Mouse (Mus musculus) hindbrain, embryonic 14.5 days (tissue): ENCODE data around the gene Fer. TPM values are rescaled to one million over a fixed set of nuclear protein-coding genes. Genes with fewer than 3 reads are reported as not detected.

Source experiments
- ATAC-seq: fragments of 200-750 bp; cut with Nextera tagmentation; 2 replicates; pipeline ENCODE4 v1.8.0; 2017; ENCODE audit warnings: moderate number of reproducible peaks, mild to moderate bottlenecking, moderate TSS enrichment, moderate library complexity; ENCODE audit not compliant: low FRiP score
- DNase-seq: peaks from one replicate; pipeline ENCODE4 v3.0.0-alpha.2; 2015; ENCODE audit warnings: low spot score
- H3K27ac ChIP-seq: fragments of 300-500 bp; sonication (generic); 2 replicates; pipeline ENCODE4 v1.5.1; 2014; ENCODE audit warnings: mild to moderate bottlenecking, moderate library complexity
- H3K27me3 ChIP-seq: fragments of 300-500 bp; sonication (generic); 2 replicates; pipeline ENCODE4 v1.6.1; 2014; ENCODE audit warnings: mild to moderate bottlenecking, low read length, mixed read lengths; ENCODE audit not compliant: control insufficient read depth, insufficient read depth
- H3K36me3 ChIP-seq: fragments of 300-500 bp; sonication (generic); replicated peaks from 2 replicates; pipeline ENCODE4 v1.6.1; 2014; ENCODE audit not compliant: control insufficient read depth, insufficient read depth
- H3K4me1 ChIP-seq: fragments of 300-500 bp; sonication (generic); replicated peaks from 2 replicates; pipeline ENCODE4 v1.6.1; 2014; ENCODE audit warnings: antibody characterized with exemption, low read length, mixed read lengths; ENCODE audit not compliant: control insufficient read depth, insufficient read depth
- H3K4me2 ChIP-seq: fragments of 300-500 bp; sonication (generic); replicated peaks from 2 replicates; pipeline ENCODE4 v1.6.1; 2014; ENCODE audit warnings: mild to moderate bottlenecking, moderate library complexity
- H3K4me3 ChIP-seq: fragments of 300-500 bp; sonication (generic); replicated peaks from 2 replicates; pipeline ENCODE4 v1.5.1; 2014; ENCODE audit warnings: mild to moderate bottlenecking, low read length
- H3K9ac ChIP-seq: fragments of 300-500 bp; sonication (generic); 2 replicates; pipeline ENCODE4 v1.6.1; 2014
- H3K9me3 ChIP-seq: fragments of 300-500 bp; sonication (generic); 2 replicates; pipeline ENCODE4 v1.6.1; 2016; ENCODE audit warnings: low read length; ENCODE audit not compliant: control insufficient read depth
- WGBS: fragments of 180-500 bp; shearing (Covaris S2); extraction: QIAGEN DNeasy Blood & Tissue Kit; methylation state at CpG from one replicate; pipeline ENCODE4 v1.1.7; 2014; 5-methylcytosine and 5-hydroxymethylcytosine counted together
- polyA plus RNA-seq: library from polyadenylated mRNA; unstranded; fragments of >200 nt; fragmentation: Nextera tagmentation; extraction: Ambion mirVana; gene quantifications from 2 replicates; pipeline ENCODE4 v1.2.1, GENCODE M21; 2014

Fer gene
- polyA plus RNA-seq, 1 experiment from 2014 or later = 35.8 TPM

DNA sequence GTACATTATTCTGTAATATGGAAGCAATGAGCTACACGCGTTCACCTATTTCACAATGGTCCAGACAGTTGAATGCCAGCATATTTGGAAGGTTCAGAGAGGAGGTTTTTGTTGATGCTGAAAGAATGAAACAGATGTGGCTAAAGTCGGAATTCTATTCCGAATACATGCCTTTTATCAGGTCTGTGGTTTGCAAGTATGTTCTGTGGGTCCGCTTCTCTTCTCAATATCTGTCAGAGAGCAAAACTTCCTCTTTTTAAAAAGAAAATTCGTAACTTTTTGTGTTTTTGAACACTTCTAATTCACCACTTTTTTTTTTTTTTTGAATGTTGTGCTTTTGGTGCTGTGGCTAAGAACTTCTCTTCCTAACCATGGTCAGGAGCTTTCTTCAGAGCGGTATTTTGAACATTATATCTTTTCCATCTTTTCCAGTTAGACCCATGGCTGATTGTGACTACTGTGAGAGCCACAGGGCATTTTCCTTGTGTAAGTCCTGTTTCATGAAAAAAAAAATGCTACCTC lies 5.8 kb upstream of the Fer start:
- WGBS = 90% methylated on average over 7 of the region's 7 CpGs
- H3K9ac ChIP-seq = no peak overlapping the region
- no peak overlapping the region for H3K27ac ChIP-seq
- DNase-seq (no peak), ATAC-seq (no peak)
- no peaks in the 10 kb centered on the region for H3K27me3 ChIP-seq
- no peak overlapping the region for H3K4me2 ChIP-seq
- H3K9me3 ChIP-seq = no peaks in the 10 kb centered on the region
- no peaks in the 10 kb centered on the region for H3K4me1 ChIP-seq
- H3K4me3 ChIP-seq = no peak overlapping the region
- no peaks in the 10 kb centered on the region for H3K36me3 ChIP-seq

DNA sequence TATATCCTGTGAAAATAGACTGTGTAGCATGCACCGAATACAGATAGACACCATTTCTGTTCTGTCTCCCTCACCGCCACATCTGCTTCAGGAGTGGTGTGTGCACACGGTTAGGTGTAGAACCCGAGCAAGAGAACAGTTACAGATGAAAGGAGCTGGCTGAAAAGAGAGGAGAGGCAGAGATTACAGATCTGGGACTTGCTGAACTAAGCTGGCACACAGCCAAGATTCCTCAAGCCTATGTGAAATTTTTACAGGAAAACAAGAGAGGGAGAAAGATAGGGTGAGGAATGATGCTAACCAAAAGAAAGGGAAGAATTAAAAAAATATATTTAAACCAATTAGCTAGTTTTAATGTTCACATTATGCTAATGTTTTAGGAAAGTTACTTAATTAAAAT lies 1.9 kb upstream of the Fer start:
- no peak overlapping the region for H3K4me3 ChIP-seq
- ATAC-seq (no peak), DNase-seq (peak; percentile 60)
- 0 out of 2 replicates have a peak, but pooled peaks cover 5% of the 10 kb centered on the region for H3K4me1 ChIP-seq
- H3K36me3 ChIP-seq = no peaks in the 10 kb centered on the region
- 62% methylated on average over 4 of the region's 4 CpGs for WGBS
- H3K9me3 ChIP-seq = no peaks in the 10 kb centered on the region
- H3K4me2 ChIP-seq = no peak overlapping the region
- no peaks in the 10 kb centered on the region for H3K27me3 ChIP-seq
- no peak overlapping the region for H3K9ac ChIP-seq
- no peak overlapping the region for H3K27ac ChIP-seq

DNA sequence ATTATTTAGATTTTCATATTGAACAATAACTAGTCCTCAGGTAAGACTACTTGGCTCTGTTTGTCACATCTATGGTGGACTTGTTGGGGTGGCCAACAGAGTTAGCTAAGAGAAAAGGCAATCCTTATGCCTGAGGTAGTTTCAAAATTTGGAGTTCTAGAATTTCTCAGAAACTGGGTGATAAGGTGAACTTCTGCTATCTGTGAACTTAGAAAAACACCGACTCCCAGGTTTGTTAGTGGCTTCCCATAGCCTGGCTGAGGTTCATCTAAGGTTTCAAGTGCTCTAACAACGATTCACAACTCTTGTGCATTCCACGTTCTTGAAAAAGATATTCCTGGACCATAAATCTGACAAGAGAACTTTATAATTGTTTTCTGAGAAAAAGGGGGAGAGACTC lies 463 bp upstream of the Fer start:
- Histone ChIP-seq H3K36me3 (no peaks in the 10 kb centered on the region), H3K4me3 (peak overlapping the region; percentile 98; the same call in 1 of the 2 replicates), H3K27me3 (no peaks in the 10 kb centered on the region), H3K4me2 (peak overlapping the region; percentile 57), H3K4me1 (0 out of 2 replicates have a peak, but pooled peaks cover 5% of the 10 kb centered on the region), H3K9ac (no peak overlapping the region), H3K27ac (no peak overlapping the region), H3K9me3 (no peaks in the 10 kb centered on the region)
- 68% methylated on average over 3 of the region's 3 CpGs for WGBS
- DNase-seq (no peak), ATAC-seq (no peak)

GRCm38 (mm10) chr17:63863647-63864149 lies 836 bp downstream of the Fer start, which contains the start of gene A930002H24Rik:
Gene A930002H24Rik (minus strand): TSS chr17:63863791.
- ATAC-seq = peak; percentile 99
- peak within 1 kb of the TSS; percentile 94 for H3K27ac ChIP-seq
- peak; percentile 97 for DNase-seq
- no peaks in the 10 kb centered on the region for H3K36me3 ChIP-seq
- peak within 1 kb of the TSS; percentile 98 for H3K4me3 ChIP-seq
- WGBS = under 1% methylated on average over 54 of the region's 55 CpGs
- H3K4me2 ChIP-seq = peak within 1 kb of the TSS; percentile 80
- no peaks in the 10 kb centered on the region for H3K27me3 ChIP-seq
- peak within 1 kb of the TSS; percentile 98 for H3K9ac ChIP-seq
- no peaks in the 10 kb centered on the region for H3K9me3 ChIP-seq
- 0 out of 2 replicates have a peak, but pooled peaks cover 5% of the 10 kb centered on the region for H3K4me1 ChIP-seq

GRCm38 (mm10) chr17:63864171-63864571 lies 1.3 kb downstream of the Fer start:
- peak overlapping the region; percentile 98 for H3K9ac ChIP-seq
- ATAC-seq = peak; percentile 76

GRCm38 (mm10) chr17:63871773-63872172 lies 8.9 kb downstream of the Fer start:
- Histone ChIP-seq H3K27me3 (no peaks in the 10 kb centered on the region), H3K27ac (no peak overlapping the region), H3K9me3 (no peaks in the 10 kb centered on the region), H3K36me3 (no peaks in the 10 kb centered on the region), H3K4me3 (no peak overlapping the region), H3K9ac (no peak overlapping the region), H3K4me2 (no peak overlapping the region), H3K4me1 (no peaks in the 10 kb centered on the region)
- DNase-seq (no peak), ATAC-seq (no peak)
- WGBS = 97% methylated on average over 7 of the region's 7 CpGs

More at GRCm38 (mm10) chr17:63864171-63864571, 1.3 kb downstream of the Fer start:
- peak overlapping the region; percentile 98 for H3K4me3 ChIP-seq
- H3K4me1 ChIP-seq = 0 out of 2 replicates have a peak, but pooled peaks cover 5% of the 10 kb centered on the region
- no peaks in the 10 kb centered on the region for H3K27me3 ChIP-seq
- H3K9me3 ChIP-seq = no peaks in the 10 kb centered on the region
- under 1% methylated on average over 44 of the region's 48 CpGs for WGBS
- peak; percentile 37 for DNase-seq
- H3K36me3 ChIP-seq = no peaks in the 10 kb centered on the region
- peak overlapping the region; percentile 80 for H3K4me2 ChIP-seq
- peak overlapping the region; percentile 94 for H3K27ac ChIP-seq

GRCm38 (mm10) chr17:63878889-63879288 lies 16.0 kb downstream of the Fer start:
- H3K4me2 ChIP-seq = no peak overlapping the region
- no peaks in the 10 kb centered on the region for H3K27me3 ChIP-seq
- no peak overlapping the region for H3K9ac ChIP-seq
- no peaks in the 10 kb centered on the region for H3K4me1 ChIP-seq
- H3K4me3 ChIP-seq = no peak overlapping the region
- H3K27ac ChIP-seq = no peak overlapping the region
- DNase-seq = no peak
- H3K36me3 ChIP-seq = no peaks in the 10 kb centered on the region
- H3K9me3 ChIP-seq = no peaks in the 10 kb centered on the region
- WGBS = 58% methylated on average over 4 of the region's 4 CpGs
- ATAC-seq = no peak

- Histone ChIP-seq H3K4me2 (no peak overlapping the region), H3K4me1 (no peaks in the 10 kb centered on the region)
Measured at GRCm38 (mm10) chr17:63880009-63880408, 17.1 kb downstream of the Fer start.

GRCm38 (mm10) chr17:63886988-63887387 lies 24.1 kb downstream of the Fer start:
- ATAC-seq = no peak
- no peaks in the 10 kb centered on the region for H3K27me3 ChIP-seq
- 93% methylated on average over 2 of the region's 2 CpGs for WGBS

More at GRCm38 (mm10) chr17:63880009-63880408, 17.1 kb downstream of the Fer start:
- Histone ChIP-seq H3K9me3 (no peaks in the 10 kb centered on the region), H3K27me3 (no peaks in the 10 kb centered on the region), H3K9ac (no peak overlapping the region), H3K4me3 (no peak overlapping the region), H3K36me3 (no peaks in the 10 kb centered on the region), H3K27ac (no peak overlapping the region)
- WGBS = 93% methylated on average over 4 of the region's 4 CpGs
- ATAC-seq (no peak), DNase-seq (no peak)

More at GRCm38 (mm10) chr17:63886988-63887387, 24.1 kb downstream of the Fer start:
- no peaks in the 10 kb centered on the region for H3K9me3 ChIP-seq
- H3K36me3 ChIP-seq = no peaks in the 10 kb centered on the region
- H3K4me2 ChIP-seq = no peak overlapping the region
- DNase-seq = no peak
- no peak overlapping the region for H3K4me3 ChIP-seq
- no peak overlapping the region for H3K9ac ChIP-seq
- H3K27ac ChIP-seq = no peak overlapping the region
- H3K4me1 ChIP-seq = no peaks in the 10 kb centered on the region
